Comparison of ENCODE assay signal across 11 mouse cellular contexts in the genomic region with DNA sequence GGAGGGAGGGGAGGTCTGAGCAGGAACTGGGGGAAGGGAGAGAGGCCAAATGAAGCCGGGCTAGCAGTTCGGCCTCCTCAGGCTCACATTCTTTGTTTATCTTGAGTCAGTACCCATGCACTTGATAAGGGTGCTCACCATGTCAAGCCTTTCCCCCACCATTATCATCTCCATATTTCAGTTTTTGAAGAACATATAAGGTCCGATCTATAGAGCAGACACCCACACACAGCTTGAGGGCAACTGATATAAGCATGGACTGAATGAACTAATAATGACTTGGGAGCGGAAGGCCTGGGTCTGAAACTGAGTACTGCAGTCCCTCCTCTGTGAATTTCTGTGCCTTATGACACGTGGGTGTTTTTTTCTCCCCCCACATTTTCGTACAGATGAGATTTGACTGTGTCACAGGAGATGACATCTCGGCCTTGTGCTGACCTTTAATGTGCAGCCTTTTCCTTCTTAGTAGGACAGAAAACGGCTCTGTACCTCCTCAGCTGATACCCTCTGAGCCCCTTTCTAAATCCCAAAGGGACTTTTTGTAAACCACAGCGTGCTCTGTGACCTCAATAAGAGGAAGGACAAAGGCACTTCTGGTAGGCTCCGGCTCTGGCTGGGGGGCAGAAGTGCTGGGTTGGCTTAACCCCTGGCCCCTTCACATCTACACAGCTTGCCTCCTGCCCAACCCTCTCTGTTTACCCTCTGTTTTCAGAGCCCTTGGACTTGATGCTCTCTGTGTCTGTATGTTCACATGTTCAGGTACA. TPM values are rescaled to one million over a fixed set of nuclear protein-coding genes. Genes with fewer than 3 reads are reported as not detected.
DNase-seq lines count a peak whose midpoint lies in the region; ATAC-seq lines count a peak whose summit lies in the region.
"Had no signal": no experiment of that assay in that cellular context is flagged by ENCODE, and none has a peak within 500 bp of the region (broad histone marks: within the 10 kb centered on the region; RNA-seq: fewer than 3 reads in every experiment).

No protein-coding gene starts in this region.

- 32% methylated on average over 10 of the region's 10 CpGs for WGBS in heart, embryonic 11.5 days (ENCODE audit: insufficient replicate concordance)
- 20% methylated on average over 10 of the region's 10 CpGs for WGBS in liver, embryonic 11.5 days
- 39% methylated on average over 10 of the region's 10 CpGs for WGBS in forebrain, embryonic 13.5 days

- peaks cover 38% of the 10 kb centered on the region for H3K4me1 ChIP-seq in heart, embryonic 11.5 days (ENCODE audit: control insufficient read depth, insufficient read depth, low read length)
- H3K4me1 ChIP-seq in liver, embryonic 11.5 days (replicated peaks; ENCODE audit: control insufficient read depth, insufficient read depth, low read length): peaks cover 80% of the 10 kb centered on the region
- peaks cover 51% of the 10 kb centered on the region for H3K4me1 ChIP-seq in forebrain, embryonic 13.5 days

- no peak overlapping the region for H3K4me3 ChIP-seq in heart, embryonic 11.5 days (ENCODE audit: low read depth, low read length)
- peak overlapping the region; percentile 26; the same call in 1 of the 2 replicates for H3K4me3 ChIP-seq in liver, embryonic 11.5 days (ENCODE audit: low read depth, low read length)
- H3K4me3 ChIP-seq in forebrain, embryonic 13.5 days: no peak overlapping the region
- H3K4me3 ChIP-seq: midbrain, embryonic 12.5 days had no signal

- intact Hi-C loops in heart, postnatal 36 days (cut with DNase I): no loop called here

- peak overlapping the region; percentile 15; the same call in 1 of the 2 replicates for H3K4me2 ChIP-seq in heart, embryonic 11.5 days
- peak overlapping the region; percentile 57 for H3K4me2 ChIP-seq in liver, embryonic 11.5 days
- no peak overlapping the region for H3K4me2 ChIP-seq in forebrain, embryonic 13.5 days
- H3K4me2 ChIP-seq: midbrain, embryonic 12.5 days had no signal

- H3K27ac ChIP-seq in heart, embryonic 11.5 days (ENCODE audit: low read depth, low read length): peak overlapping the region; percentile 51; the same call in 1 of the 2 replicates
- peak overlapping the region; percentile 95 for H3K27ac ChIP-seq in liver, embryonic 11.5 days (ENCODE audit: low read depth, low read length)
- H3K27ac ChIP-seq in forebrain, embryonic 13.5 days: no peak overlapping the region
- H3K27ac ChIP-seq: midbrain, embryonic 12.5 days had no signal

- peaks cover 4% of the 10 kb centered on the region for H3K27me3 ChIP-seq in heart, embryonic 11.5 days (ENCODE audit: control insufficient read depth, insufficient read depth, low read length)
- no peaks in the 10 kb centered on the region for H3K27me3 ChIP-seq in liver, embryonic 11.5 days (replicated peaks; ENCODE audit: control insufficient read depth, insufficient read depth, low read length)
- no peaks in the 10 kb centered on the region for H3K27me3 ChIP-seq in forebrain, embryonic 13.5 days
- H3K27me3 ChIP-seq: midbrain, embryonic 12.5 days had no signal

- no peaks in the 10 kb centered on the region for H3K36me3 ChIP-seq in heart, embryonic 11.5 days (ENCODE audit: control insufficient read depth, insufficient read depth, low read length)
- H3K36me3 ChIP-seq in liver, embryonic 11.5 days (ENCODE audit: control insufficient read depth, insufficient read depth, low read length): no peaks in the 10 kb centered on the region
- no peaks in the 10 kb centered on the region for H3K36me3 ChIP-seq in forebrain, embryonic 13.5 days (ENCODE audit: poor library complexity, severe bottlenecking)
- H3K36me3 ChIP-seq: midbrain, embryonic 12.5 days had no signal

- H3K9ac ChIP-seq in heart, embryonic 11.5 days (ENCODE audit: low read depth, low read length): peak overlapping the region; percentile 16; the same call in 1 of the 2 replicates
- H3K9ac ChIP-seq in liver, embryonic 11.5 days (ENCODE audit: low read depth, low read length): peak overlapping the region; percentile 47
- H3K9ac ChIP-seq in forebrain, embryonic 13.5 days: no peak overlapping the region
- H3K9ac ChIP-seq: midbrain, embryonic 12.5 days had no signal

- ATAC-seq in heart, embryonic 11.5 days (replicated peaks; ENCODE audit: insufficient number of reproducible peaks, low FRiP score, low TSS enrichment): no peak
- ATAC-seq in liver, embryonic 11.5 days (replicated peaks; ENCODE audit: low FRiP score): peak; percentile 94
- no peak for ATAC-seq in forebrain, embryonic 13.5 days

- DNase-seq in heart, postnatal 36 days: no peak
- peak; percentile 34 for DNase-seq in retina, postnatal 1 day
- DNase-seq in retina, embryonic 14.5 days (ENCODE audit: low spot score): no peak
- no peak for DNase-seq in liver, embryonic 11.5 days (ENCODE audit: low spot score)
- no peak for DNase-seq in adrenal gland, adult 8-10 months
- DNase-seq in frontal cortex, postnatal 10 days (ENCODE audit: low spot score in 2 of 2): no peak
- DNase-seq: cerebellum, adult 2 months; gastrocnemius, postnatal 36 days had no signal

- H3K9me3 ChIP-seq in heart, embryonic 11.5 days (replicated peaks; ENCODE audit: control insufficient read depth, low read length): no peaks in the 10 kb centered on the region
- H3K9me3 ChIP-seq in liver, embryonic 11.5 days (ENCODE audit: control insufficient read depth, low read length): no peaks in the 10 kb centered on the region
- H3K9me3 ChIP-seq in forebrain, embryonic 13.5 days (replicated peaks): no peaks in the 10 kb centered on the region
- H3K9me3 ChIP-seq: midbrain, embryonic 12.5 days had no signal

RNA-seq across cellular contexts. Expression of gene Chst11, which starts 6.6 kb away (rescaled TPM):
- polyA plus RNA-seq in heart, embryonic 11.5 days (2014; fragmentation: Nextera tagmentation; extraction: Ambion mirVana): 3.0 and 3.1 TPM in 2 replicates
- total RNA-seq in heart, postnatal 36 days (2021): 1 to 10 TPM; 2.8 to 3.2 TPM
- 2.9 and 3.1 TPM in 2 replicates for polyA plus RNA-seq in liver, embryonic 11.5 days (2014; fragmentation: Nextera tagmentation; extraction: Ambion mirVana)
- 10 to 100 TPM; 42.6 to 79.6 (median 61.1) TPM for total RNA-seq in adrenal gland, adult 8-10 months (2022)
- 2.1 and 2.5 TPM in 2 replicates for polyA plus RNA-seq in forebrain, embryonic 13.5 days (2015; fragmentation: Nextera tagmentation; extraction: Ambion mirVana)
